Mouse (Mus musculus): Measurements from ENCODE around the gene Ndufb4.
"Not testable (repeated sequence)": the region's sequence is repeated elsewhere in the genome, so short reads cannot be mapped to it uniquely, and the experiment has no call there.

Gene Ndufb4

DNA sequence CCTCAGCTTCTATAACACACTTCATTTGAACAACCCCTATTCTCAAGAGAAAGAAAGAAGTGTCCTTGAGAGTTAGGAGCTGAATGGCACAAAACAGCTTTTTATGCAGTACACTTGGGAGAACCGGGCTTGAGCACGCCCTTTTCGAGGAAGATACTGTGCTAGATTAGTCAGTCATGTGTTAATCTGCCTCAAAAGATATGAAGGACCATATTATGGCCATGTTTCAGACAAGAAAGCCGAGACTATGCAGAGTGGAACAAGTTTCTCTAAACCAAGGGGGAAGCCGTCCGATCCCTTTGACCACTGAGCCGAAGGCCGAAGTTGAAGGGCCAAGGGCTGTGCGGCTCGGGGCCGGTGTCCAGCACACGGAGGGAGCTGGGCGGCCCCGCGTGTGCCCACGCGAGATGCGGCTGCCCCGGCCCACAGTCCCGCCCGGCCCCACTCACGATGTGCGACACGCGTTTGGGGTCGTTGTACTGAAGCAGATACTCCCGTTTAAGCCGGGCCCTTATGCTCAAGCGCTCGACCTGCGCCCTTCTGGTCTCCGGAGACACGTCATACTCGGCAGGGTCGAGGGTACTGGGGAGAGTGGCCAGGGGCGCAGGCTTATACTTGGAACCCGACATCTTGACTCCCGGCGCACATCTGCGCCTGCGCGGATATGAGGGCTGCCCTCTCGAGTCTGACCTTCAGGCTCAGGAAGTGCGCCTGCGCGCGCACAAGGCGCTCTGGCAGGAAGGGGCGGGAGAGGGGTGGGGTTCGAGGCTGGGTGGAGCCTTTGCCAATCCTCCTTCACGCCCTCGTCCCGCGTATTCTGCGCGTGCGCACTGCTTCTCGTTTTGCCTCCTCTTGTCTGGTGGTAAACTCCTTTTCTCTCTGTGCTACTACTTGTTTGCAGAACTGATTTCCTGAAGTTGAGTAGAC, at the start of gene Ndufb4:
Gene Ndufb4 (minus strand): TSS at position 723 of the 927 bp plus-strand sequence.
- DNase-seq (ENCODE audit: low read depth), result peak; percentile 99

GRCm38 (mm10) chr16:37703884-37704283, 49.6 kb upstream of the Ndufb4 start:
- no peak for DNase-seq (ENCODE audit: low read depth)

DNA sequence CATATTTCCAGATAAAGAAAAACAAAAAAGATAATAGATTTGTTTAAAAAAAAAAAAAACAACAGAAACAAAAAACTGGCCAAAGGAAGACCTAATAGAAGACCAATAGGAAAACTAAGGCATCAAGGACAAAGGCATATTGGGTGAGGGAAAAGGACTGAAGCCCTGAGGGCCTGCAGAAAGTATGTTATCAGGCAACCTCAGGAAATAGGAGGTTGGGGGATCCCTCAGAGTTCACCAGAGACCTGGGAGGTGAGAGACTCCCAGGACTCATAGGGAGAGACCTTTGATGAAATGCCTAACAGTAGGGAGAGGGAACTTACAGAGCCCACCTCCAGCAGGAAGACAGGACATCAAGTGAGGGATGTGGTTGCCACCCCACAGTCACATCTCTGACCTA, 45.8 kb upstream of the Ndufb4 start:
- not testable (repeated sequence) for DNase-seq (ENCODE audit: low read depth)

DNA sequence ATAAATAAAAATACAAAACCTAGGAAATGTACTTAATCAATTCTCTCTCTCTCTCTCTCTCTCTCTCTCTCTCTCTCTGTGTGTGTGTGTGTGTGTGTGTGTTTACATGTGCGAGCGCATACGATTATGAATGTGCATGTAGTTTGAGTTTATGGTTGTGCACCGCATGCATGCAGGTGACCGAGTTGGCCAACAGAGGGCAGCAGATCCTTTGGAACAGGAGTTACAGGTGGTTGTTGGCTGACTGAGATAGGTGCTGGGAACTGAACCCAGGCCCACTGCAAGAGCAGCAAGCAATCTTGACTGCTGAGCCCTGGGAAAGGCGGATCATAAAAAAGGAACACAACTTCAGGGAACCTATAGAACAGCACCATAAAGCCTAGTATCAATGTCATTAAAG, 44.5 kb upstream of the Ndufb4 start:
- no peak for DNase-seq (ENCODE audit: low read depth)

GRCm38 (mm10) chr16:37697271-37697670, 43.0 kb upstream of the Ndufb4 start:
- no peak for DNase-seq (ENCODE audit: low read depth)

GRCm38 (mm10) chr16:37690932-37691730, 36.9 kb upstream of the Ndufb4 start:
- DNase-seq (ENCODE audit: low read depth), result no peak

DNA sequence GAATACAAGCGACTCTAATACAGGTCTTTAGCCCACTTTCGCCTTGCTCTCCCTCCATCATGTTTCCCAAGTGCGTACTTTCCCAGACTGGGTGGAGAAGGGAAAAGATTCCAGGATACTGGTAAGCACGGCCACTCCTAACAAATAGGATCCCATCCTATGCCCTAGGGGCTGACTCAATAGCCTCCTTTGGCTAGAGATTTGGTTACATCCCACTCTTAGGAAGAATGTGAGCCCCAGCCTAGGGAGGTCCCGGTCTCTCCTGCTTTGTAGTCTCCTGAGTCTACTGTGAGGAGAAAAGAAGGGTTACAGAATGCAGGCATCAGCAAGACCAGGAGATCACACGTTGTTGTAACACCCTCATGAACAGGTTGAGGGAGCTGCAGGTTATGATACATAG, 36.2 kb upstream of the Ndufb4 start:
- no peak for DNase-seq (ENCODE audit: low read depth)

DNA sequence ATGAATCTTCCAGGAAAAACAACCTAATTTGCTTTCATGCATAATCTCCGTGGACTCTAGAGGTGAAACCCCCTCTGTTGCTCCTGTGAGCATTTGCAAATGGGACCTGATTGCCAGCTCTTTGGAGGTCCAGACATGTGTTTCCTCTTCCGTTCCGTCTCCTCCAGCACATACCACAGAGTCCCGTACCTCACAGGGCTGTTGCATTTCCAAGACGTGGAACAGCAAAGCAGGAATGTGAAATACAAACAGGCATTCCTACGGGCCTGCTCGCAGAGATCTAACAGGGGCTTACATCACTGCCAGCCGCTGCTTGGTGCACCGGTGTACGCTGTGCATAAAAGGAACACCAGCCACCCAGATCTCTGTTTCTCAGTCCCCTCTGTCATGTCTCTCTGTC, 35.7 kb upstream of the Ndufb4 start:
- no peak for DNase-seq (ENCODE audit: low read depth)

DNA sequence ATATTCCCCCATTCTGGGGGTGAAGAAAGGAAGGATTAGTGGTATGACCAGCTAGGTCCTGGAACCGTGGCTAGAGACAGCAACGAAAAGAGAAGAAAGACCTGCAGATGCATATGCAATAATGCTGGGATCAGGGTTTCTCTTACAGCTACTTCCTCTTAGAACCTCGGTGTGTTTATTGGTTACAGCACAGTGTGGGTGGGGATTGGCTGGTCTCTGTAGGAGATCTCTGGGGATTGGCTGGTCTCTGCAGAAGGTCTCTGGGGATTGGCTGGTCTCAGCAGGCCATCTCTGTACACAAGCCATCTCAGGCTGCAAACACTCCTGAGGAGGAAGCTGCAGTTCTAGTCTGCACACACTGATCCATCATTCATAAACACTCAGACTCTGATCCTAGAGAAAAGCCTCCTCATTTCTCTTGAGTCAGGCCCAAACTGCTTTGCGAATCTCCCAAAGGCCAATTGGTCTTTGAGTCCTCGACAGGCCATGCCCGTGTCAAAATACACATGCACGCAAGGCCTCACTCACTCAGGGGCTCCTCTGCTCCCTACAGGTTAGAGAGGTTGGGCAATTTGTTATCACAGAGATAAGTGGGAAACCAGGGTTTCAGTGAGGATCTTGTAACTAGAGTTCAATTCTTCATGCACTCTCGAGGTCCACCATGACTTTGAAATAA, 35.1 kb upstream of the Ndufb4 start:
- DNase-seq (ENCODE audit: low read depth), result no peak

DNA sequence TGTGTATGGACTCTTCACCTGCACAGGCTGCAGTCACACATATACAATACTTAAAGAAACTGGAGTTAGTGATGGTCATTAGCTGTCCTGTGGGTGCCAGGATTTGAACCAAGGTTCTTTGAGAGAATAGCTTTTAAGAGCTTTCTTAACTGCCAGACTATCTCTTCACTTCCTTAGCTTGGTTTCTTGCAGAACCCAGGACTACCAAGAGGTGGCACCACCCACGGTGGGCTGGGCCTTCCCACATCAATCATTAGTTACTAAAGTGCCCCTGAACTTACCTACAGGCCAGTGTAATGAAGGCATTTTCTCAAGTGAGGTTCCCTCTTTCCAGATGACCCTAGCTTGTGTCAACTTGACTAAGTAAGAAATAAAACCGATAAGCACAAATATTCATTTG, 33.9 kb upstream of the Ndufb4 start:
- DNase-seq (ENCODE audit: low read depth), result peak; percentile 23

DNA sequence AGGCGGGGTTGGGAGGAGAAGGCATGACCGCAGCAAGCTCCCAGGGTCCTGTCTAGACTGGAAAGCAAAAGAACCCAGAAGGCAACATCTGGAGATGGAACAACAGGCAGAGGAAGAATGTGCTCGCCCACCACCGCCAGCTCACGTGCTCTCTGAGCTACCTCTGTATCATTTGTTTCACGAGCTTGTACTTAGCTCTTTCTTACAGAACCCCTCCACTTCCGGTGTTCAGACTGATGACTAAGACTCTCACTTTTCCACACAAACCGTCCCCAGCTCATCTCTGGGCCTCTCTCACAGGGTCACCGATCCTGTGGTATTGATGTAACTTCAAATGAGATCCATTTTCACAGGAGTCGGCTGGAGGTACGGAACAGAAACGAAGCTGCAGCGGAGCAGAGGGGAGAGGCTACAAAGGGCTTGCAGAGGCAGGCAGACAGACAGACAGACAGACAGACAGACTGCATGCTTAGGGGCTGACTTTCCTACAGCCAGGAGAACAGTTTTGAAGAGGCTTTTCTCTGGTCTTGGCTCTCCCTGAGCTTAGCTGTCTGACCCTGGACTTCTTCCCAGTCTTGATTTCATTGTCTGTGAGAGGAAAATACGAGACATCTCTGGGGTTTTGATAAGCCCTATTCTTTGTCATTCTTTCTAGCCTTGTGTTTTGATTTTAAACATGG, 33.2 kb upstream of the Ndufb4 start:
- no peak for DNase-seq (ENCODE audit: low read depth)

DNA sequence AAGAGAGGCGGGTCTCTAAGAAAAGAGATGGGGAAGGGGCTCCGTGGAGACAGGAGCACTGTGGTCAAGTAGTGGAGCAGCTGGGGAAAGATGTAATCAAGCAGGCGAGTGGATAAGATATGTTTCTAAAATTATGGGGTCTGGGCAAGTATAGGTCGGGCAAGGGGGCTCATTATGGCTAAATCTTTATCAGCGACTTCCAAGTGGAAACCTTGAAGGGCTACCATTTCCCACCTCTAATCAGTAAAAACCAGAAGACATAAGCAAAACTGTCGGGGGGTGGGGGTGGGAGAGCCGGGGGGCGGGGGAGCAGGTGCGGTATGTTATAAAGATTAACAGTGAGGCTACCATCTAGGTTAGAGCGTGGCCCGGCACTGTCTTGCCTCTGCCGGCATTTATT, 32.6 kb upstream of the Ndufb4 start:
- DNase-seq (ENCODE audit: low read depth), result no peak

- no peak for DNase-seq (ENCODE audit: low read depth)
Observed at GRCm38 (mm10) chr16:37685946-37686600, 31.8 kb upstream of the Ndufb4 start.

DNA sequence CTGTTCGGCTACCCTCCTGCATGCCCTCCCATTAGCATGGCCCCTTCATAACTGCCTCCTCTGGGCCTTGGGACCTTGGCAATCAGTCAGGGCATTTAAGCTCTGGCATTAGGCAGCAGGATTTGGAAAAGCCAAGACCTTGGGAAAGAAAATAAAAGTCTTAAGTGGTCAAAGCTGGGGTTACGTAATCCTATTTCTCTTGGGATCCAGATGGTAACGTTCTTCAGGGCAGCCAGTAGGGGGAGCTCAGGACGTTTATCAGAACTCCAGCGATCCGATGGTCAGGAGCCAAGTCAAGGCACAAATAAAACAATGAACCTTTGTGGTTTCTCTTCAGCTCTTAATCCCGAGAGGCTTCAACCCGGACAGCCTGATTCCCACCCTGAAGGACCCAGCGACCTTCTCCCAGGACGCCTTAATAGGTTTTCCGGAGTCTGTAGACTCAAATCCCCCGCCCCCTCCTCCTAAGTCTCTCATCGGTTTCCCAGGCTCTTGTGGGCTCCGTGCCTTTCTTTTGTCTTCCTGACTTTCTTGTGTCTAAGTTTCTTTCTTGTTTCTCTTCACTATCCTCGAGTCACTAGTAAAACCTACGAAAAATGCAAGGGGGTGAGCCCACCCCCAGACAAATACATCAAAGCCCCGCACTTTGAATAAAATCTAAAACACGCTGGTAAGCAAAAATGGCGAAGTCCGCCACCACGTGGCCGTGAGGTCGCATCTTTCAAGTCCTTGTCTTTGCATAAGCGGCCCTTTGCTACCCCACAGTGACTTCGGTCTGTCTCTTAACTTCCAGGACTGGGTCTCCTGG, 30.6 kb upstream of the Ndufb4 start:
- DNase-seq (ENCODE audit: low read depth), result peak; percentile 77

GRCm38 (mm10) chr16:37684259-37684633, 30.0 kb upstream of the Ndufb4 start:
- DNase-seq (ENCODE audit: low read depth), result no peak

DNA sequence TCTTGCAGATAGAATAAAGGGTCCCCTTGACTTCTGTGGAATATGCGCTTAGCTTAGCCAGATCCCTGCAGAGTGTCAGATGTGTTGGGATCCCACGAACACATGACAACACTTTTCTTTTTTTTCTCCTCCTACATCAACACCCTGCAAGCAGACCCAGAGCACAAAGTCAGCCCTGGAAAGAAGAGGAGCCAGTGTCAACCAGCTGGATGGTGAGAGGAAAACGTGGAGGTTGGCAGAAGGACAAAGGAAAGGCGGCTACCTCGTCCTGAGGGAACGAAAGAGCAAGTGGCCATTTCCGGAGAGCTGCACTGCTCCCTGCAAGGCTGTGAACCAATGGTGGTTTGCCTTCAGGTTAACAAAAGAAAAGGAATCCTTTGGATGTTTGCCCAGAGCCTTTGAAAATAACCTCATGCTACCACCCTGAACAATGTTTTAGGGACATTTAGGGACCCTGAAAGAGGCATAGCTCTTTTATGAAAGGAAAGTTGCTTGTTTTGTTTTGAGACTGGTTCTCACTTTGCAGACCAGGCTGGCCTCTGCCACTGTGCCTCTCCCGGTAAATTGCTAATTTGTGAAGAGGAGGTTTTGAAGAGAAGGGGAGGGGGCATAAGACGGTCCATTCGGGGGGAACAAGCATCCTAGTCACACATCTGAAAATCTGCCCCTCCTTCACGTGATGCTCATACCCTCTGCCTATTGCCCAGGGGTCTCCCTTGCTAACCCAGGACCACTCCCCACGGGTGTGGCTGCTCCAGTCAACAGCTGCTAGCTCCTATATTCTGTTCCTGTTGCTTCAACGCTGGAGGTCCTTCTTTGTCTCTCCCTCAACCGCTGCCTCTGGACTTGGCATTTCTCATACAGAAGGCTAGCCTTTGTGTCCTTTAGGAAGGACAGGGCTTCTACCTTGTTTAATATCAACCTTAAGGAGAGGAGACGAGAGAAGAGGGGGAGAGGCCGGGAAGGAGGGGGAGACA, 29.2 kb upstream of the Ndufb4 start:
- no peak for DNase-seq (ENCODE audit: low read depth)

- peak; percentile 65 for DNase-seq (ENCODE audit: low read depth)
Observed at GRCm38 (mm10) chr16:37682309-37682975, 28.2 kb upstream of the Ndufb4 start.

DNA sequence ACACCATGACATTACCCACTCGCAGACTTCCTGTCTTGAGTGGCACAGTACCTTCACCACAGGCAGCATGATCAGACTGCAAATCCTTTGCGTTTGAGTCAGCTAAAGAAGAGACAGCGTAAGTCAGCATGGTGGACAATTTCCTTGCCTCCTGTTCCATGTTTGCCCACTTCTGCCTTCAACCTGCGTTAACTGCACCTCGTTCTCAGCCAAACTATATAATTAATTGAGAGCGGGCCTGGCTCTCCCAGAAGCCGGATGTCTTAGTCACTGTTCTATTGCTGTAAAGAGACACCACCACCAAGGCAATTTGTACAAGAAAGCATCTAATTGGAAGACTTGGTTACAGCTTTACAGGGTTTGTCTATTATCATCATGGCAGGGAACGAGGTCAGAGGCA, 26.6 kb upstream of the Ndufb4 start:
- no peak for DNase-seq (ENCODE audit: low read depth)

DNA sequence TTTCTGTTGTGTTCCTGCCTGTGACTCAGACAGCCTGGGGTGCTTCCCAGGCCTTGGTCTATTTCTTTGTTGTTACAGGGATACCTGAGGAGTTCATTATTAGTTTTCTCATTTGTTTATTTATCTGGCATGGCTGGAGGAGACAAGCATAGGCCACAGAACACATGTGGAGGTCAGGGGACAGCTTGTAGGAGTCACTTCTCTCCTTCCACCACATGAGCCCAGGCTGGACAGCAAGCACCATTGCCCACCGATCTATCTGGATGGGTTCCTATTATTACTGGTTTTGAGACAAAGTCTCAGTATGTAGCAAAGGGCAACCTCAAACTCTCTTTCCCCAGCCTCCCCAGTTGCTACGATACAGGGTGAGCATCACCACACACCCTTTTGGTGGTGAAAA, 26.0 kb upstream of the Ndufb4 start:
- DNase-seq (ENCODE audit: low read depth), result no peak
